Mouse (Mus musculus) testis, postnatal 10 days (tissue): ENCODE data around the gene Olfr47.
"Not testable (repeated sequence)": the region's sequence is repeated elsewhere in the genome, so short reads cannot be mapped to it uniquely, and the experiment has no call there.

ENCODE experiments used
- DNase-seq: peaks from one replicate; pipeline ENCODE4 v3.0.0; 2021; ENCODE audit warnings: low spot score

The Olfr47 gene

GRCm38 (mm10) chr6:43231255-43231654, at the start of gene Olfr47:
Gene Olfr47, plus strand, starts transcription at chr6:43231529.
- not testable (repeated sequence) for DNase-seq

GRCm38 (mm10) chr6:43190986-43191385, 40.3 kb upstream of the Olfr47 start:
- no peak for DNase-seq

DNA sequence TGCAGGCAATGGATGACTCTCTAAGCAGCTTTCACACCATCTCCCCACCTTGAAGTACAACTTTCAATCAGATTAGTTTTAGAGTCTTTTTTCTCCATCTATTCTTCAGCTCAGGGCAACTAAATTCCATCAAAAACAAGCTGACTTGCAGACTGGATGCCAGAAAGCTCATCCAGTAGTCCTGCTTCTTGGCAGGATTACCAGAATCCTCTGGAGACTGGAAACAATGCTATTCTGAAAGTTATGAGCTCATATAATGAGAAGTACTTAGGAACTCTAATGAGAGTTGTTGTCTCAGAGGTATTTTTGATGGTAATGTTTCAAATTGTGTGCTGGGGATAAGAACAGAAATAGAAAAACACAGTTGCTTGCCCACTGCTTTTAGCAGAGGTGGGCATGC, 34.5 kb upstream of the Olfr47 start, which contains the start of gene Olfr435:
TSS of gene Olfr435 (plus strand) at position 366 of the 400 bp plus-strand sequence.
- DNase-seq: no peak

- DNase-seq: no peak
Observed at GRCm38 (mm10) chr6:43198094-43198493, 33.2 kb upstream of the Olfr47 start.

GRCm38 (mm10) chr6:43202786-43203185, 28.5 kb upstream of the Olfr47 start:
- no peak for DNase-seq

DNA sequence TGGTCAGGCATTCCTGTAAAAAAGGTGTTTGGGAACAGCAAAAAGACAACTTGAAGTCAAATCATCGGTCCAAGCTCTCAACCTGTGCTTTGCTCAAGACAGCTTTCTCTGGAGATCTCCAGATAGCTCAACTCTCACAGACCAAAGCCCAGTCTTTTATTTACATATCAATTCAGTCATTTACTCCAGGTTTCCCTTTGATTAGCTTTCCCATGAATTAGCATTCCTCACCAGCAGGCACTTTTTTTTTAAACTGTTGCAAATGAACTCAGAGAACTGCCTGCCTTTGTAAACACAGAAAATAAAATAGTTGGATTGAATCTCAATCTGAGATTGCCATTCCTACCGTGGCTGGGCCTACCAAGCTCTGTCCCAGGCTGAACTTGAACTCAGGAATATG, 26.0 kb upstream of the Olfr47 start:
- no peak for DNase-seq

GRCm38 (mm10) chr6:43212873-43213272, 18.5 kb upstream of the Olfr47 start, which contains the start of gene Olfr434:
Gene Olfr434, plus strand, starts transcription at chr6:43213021.
- not testable (repeated sequence) for DNase-seq

GRCm38 (mm10) chr6:43242061-43242460, 10.7 kb downstream of the Olfr47 start:
- DNase-seq: no peak

DNA sequence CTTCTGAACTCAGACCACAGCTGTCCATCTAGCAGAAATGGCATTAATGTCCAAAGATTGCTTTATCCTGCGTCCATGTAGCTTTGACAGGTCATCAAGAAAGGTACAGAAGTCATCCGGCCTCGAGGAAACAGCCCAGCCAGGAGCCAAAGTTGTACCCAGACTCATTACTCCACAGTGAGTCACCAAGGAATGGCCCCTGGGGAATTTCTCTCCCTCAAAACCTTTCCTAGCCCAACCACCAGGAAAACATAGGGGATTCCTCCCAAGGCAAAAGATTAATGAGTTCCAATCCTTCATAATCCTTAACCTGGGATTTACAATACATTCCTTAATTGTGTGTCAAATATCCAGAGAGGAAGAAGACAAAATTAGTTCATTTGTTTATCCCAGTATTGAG, 16.1 kb downstream of the Olfr47 start:
- no peak for DNase-seq

- no peak for DNase-seq
Observed at GRCm38 (mm10) chr6:43252994-43253393, 21.7 kb downstream of the Olfr47 start.

DNA sequence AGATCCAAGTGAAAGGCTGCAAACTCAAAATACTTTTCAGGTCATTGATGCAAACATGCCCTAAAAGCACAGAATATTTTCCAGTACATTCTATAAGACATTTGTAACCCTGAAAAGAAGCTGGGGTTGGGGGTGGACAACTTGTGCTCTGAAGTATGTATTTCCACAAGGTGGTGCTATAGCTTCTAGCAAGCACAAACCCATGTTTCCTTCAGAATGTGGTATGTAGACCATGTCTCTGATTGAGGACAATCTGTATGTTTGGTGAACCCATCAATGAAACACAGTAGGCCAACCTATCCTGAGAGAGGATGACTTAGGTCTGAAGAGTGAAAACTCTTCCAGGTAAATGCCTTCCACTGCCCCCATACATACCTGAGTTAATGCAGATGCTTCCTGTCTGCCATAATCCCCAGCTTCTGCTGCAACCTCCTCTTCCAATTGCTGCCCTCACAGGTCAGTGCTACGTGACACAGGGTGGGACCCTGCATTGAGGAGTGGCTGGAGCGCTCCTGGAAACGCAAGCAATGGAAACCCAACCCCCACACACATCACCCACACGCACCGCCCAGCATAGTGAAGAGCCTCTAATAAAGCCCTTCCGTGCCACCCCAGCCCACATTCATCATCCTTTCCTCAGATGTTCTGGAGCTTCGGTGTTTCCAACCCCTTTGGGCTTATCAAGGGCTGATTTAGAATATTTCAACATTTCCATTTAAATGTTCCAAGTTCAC, 23.0 kb downstream of the Olfr47 start:
- DNase-seq: no peak

DNA sequence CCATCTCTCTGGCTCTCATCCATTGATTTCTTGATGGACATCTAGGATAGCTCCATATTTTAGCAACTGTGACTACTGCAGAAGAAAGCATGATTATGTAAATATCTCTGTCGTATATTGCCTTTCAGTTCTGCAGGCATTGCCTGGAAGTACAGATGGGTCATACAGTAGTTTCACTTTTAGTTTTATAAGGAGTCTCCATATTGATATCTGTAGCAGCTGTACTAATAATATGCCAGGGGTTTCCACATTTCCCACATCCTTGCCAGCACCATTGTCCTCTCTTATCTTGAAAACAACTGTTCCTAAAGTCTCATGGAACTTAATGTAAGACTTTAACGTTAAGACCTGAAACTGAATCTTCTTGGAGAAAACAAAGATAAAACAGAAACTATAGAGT, 29.4 kb downstream of the Olfr47 start:
- no peak for DNase-seq

GRCm38 (mm10) chr6:43265363-43266041, 34.2 kb downstream of the Olfr47 start, which contains the start of gene Arhgef5:
Gene Arhgef5, plus strand, starts transcription at chr6:43265582.
- peak; percentile 70 for DNase-seq

GRCm38 (mm10) chr6:43266356-43266755, 35.0 kb downstream of the Olfr47 start:
- DNase-seq: peak; percentile 47

DNA sequence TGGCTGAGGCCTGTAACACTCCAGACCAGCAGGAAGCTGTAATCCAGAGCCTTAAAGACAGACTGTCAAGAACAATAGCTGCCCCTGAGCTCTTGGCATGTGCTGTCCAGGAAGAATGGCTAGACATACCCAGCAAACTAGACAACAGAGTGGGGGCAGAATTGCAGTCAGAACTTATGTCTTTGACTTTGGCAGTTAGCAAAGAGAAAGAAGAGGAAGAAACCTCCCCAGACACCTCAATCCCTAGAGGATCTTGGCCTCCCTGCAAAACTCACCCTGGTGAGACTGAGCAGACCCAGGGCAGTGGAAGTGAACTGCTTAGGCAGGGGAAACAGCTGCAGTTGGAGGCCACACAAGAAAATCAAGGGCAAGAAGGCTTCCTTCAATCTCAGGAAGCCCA, 41.3 kb downstream of the Olfr47 start:
- DNase-seq: no peak

- no peak for DNase-seq
Observed at GRCm38 (mm10) chr6:43274123-43274522, 42.8 kb downstream of the Olfr47 start.

DNA sequence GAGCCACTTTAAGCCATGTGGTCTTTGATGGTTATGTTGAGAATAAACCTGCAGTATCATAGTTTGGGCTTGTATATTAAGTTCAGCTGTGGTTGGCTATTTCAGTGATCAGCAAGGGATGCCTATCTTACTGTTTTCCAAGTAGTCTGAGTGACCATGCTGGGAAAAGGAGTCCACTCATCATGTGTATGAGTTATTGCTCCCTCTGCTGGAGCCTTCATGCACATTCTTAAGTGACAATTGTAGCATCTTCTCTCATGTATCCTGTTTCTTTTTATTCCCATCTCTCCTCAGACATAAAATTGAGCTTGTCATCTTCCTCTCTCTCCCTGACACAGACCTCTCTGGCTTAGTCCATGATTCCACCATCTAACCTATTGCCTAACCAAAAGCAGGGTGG, 46.9 kb downstream of the Olfr47 start:
- no peak for DNase-seq

DNA sequence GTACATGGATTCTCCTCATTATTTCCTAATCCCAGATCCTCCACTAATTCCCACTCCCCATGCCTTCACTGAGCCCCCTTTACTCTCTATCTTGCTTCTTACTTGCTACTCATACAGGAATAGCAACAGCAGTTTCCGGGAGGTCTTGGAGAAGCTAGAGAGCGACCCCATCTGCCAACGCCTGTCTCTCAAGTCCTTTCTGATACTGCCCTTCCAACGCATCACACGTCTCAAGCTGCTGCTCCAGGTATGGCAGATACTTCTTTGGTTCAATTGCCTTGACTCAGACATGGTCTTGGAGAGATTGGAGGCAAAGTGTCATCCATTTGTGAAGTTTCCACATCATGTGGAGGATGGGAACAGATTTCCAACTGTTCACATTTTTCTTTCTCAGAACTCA, 49.2 kb downstream of the Olfr47 start:
- no peak for DNase-seq
